Mouse (Mus musculus): ENCODE results near the gene Dhrs4. TPM values are rescaled to one million over a fixed set of nuclear protein-coding genes. Genes with fewer than 3 reads are reported as not detected.

The Dhrs4 gene
- polyA plus RNA-seq (2015; fragmentation: Nextera tagmentation; extraction: Ambion mirVana), result 147 and 157 TPM in 2 replicates

DNA sequence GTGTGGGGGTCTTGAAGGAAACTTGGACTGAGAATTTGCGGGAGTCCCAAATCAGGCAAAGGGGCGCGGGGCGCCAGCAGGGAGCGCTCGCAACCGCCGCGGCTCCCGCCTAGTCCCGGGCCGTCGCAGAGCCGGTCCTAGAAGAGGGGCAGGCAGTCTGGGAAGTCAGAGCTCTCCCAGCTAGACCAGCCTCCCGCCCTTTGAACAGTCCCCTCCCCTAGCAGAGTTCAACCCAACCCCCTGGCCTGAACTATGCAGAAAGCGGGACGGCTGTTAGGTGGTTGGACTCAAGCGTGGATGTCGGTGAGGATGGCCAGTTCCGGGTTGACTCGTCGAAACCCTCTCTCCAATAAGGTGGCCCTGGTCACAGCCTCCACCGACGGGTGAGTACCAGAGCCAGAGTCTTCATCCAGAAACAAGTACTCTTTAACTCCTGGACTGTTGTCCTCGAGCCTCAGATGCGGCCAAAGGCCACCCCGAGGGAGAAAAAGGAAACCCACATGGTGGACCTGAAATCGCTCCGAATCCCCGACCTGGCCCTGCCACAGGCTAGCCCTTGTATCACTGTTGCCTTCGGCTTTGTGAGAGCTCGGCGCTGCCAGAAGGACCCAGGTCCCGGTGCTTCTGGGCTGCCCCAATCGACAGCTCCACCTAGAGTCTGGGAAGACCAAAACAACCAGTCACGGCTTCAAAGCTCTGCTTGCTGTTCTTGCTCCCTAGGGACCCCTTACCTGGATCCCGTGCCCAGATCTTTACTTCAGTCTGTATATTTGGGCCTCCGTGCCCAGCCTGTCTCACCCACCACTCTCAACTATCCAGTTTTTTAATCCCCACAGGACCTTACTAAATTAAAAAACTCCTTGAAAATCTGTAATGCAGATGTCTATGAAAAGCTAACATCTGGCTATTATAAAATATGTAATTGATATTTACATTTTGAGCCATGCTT is at the start of gene Dhrs4:
Gene Dhrs4, plus strand, starts transcription at position 108 of the 949 bp plus-strand sequence.
- 1% methylated on average over 38 of the region's 38 CpGs for WGBS
- no peaks in the 10 kb centered on the region for H3K27me3 ChIP-seq (ENCODE audit: insufficient read depth, low read length)
- ATAC-seq (ENCODE audit: low FRiP score, low TSS enrichment), result peak; percentile 99
- H3K9me3 ChIP-seq (ENCODE audit: low read length), result no peaks in the 10 kb centered on the region
- H3K9ac ChIP-seq (replicated peaks; ENCODE audit: low read length), result peak within 1 kb of the TSS; percentile 90
- H3K36me3 ChIP-seq (ENCODE audit: insufficient read depth, low read length), result peaks cover 4% of the 10 kb centered on the region; the same call in 1 of the 2 replicates
- H3K27ac ChIP-seq (ENCODE audit: low read length), result peak within 1 kb of the TSS; percentile 93
- H3K4me2 ChIP-seq (replicated peaks; ENCODE audit: low read depth, low read length), result peak within 1 kb of the TSS; percentile 72
- peaks cover 10% of the 10 kb centered on the region for H3K4me1 ChIP-seq (ENCODE audit: insufficient read depth, low read length)
- peak within 1 kb of the TSS; percentile 81 for H3K4me3 ChIP-seq (ENCODE audit: low read length)

DNA sequence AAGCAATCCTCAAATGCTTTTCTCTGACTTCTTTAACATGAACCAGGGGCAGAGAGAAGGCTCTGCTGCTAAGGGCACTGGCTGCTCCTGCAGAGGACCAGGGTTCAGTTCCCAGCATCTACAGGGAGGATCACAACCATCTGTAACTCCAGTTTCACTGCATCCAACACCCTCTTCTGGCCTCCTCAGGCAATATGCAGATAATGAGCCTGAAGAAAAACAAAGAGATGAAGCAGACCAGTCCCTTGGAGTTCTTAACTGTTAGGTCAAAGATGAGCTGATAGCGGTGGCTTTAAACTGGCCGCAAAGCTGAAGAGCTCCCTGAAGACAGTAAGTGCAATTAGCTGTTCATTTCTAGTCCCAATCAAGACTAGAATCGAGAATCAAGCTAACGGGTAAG is 48.3 kb upstream of the Dhrs4 start:
- Histone ChIP-seq H3K4me3 (ENCODE audit: low read length) (no peak overlapping the region), H3K36me3 (ENCODE audit: insufficient read depth, low read length) (no peaks in the 10 kb centered on the region), H3K27ac (ENCODE audit: low read length) (no peak overlapping the region), H3K4me2 (replicated peaks; ENCODE audit: low read depth, low read length) (no peak overlapping the region), H3K9me3 (ENCODE audit: low read length) (0 out of 2 replicates have a peak, but pooled peaks cover under 1% of the 10 kb centered on the region), H3K4me1 (ENCODE audit: insufficient read depth, low read length) (no peaks in the 10 kb centered on the region; the same call in 1 of the 2 replicates), H3K9ac (replicated peaks; ENCODE audit: low read length) (no peak overlapping the region), H3K27me3 (ENCODE audit: insufficient read depth, low read length) (no peaks in the 10 kb centered on the region)
- no peak for ATAC-seq (ENCODE audit: low FRiP score, low TSS enrichment)
- 85% methylated on average over 4 of the region's 4 CpGs for WGBS

DNA sequence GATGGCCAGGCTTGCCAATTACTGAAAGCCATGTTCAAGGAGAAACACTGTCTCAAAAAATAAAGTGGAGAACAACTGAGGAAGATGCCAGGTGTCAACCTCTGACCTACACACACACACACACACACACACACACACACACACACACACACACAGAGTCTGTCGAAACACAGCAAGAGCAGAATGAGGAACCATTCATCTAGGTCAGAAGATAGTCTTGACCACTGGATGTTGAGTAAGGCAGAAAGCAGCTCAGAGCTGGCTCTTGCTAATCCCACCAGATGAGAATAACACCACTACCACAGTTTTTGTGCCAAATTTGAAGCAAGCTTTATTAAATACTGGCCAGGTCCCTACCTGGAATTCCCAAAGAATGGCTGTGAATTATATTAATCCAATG is 45.5 kb upstream of the Dhrs4 start:
- H3K36me3 ChIP-seq (ENCODE audit: insufficient read depth, low read length), result no peaks in the 10 kb centered on the region

DNA sequence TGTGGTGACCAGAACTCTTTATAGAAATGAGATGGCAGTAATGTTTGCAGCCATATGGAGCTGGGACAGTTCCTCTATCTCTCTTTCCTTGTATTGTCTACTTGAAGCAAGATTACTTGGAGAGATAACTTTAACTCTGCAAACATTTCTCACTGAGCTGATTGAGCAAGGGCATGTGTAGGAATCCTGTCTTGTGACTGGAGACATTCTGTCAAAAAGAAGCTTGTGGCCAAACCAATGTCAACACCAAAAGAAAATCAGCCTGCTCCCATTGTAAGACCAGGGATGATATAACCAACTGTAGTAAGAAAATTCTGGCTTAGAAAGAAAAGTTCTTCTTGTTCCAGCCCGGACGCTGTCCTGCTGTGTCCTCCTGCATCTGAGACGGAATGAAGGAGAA is 43.7 kb upstream of the Dhrs4 start:
- H3K4me1 ChIP-seq (ENCODE audit: insufficient read depth, low read length), result 0 out of 2 replicates have a peak, but pooled peaks cover 7% of the 10 kb centered on the region
- ATAC-seq (ENCODE audit: low FRiP score, low TSS enrichment), result no peak

More for the DNA sequence above, 45.5 kb upstream of the Dhrs4 start:
- WGBS, result 70% methylated on average over 1 of the region's 1 CpGs
- 0 out of 2 replicates have a peak, but pooled peaks cover 2% of the 10 kb centered on the region for H3K4me1 ChIP-seq (ENCODE audit: insufficient read depth, low read length)
- no peak overlapping the region for H3K4me3 ChIP-seq (ENCODE audit: low read length)
- H3K9me3 ChIP-seq (ENCODE audit: low read length), result no peaks in the 10 kb centered on the region
- H3K9ac ChIP-seq (replicated peaks; ENCODE audit: low read length), result no peak overlapping the region
- no peaks in the 10 kb centered on the region for H3K27me3 ChIP-seq (ENCODE audit: insufficient read depth, low read length)
- no peak for ATAC-seq (ENCODE audit: low FRiP score, low TSS enrichment)
- H3K27ac ChIP-seq (ENCODE audit: low read length), result no peak overlapping the region
- H3K4me2 ChIP-seq (replicated peaks; ENCODE audit: low read depth, low read length), result no peak overlapping the region

DNA sequence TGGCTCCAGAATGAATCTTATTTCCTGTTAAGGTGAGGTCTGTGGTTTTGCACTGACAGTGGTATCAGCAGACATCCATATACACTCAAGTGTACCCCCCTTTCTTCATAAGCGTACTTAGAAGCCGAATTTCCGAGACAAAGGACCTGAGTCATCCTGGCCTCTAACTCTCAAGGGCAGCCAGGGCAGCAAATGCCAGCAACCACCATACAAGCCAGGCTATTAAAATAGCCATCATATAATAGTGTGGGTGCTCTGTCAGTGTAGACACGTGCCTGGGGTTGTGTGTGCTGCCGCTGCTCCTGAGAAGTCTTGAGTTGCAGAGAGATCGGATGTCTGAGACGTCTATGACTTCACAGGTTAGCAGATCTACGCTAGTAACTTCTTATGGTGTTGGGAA is 41.4 kb upstream of the Dhrs4 start:
- Histone ChIP-seq H3K9me3 (ENCODE audit: low read length) (no peaks in the 10 kb centered on the region), H3K9ac (replicated peaks; ENCODE audit: low read length) (no peak overlapping the region), H3K36me3 (ENCODE audit: insufficient read depth, low read length) (no peaks in the 10 kb centered on the region), H3K27me3 (ENCODE audit: insufficient read depth, low read length) (no peaks in the 10 kb centered on the region), H3K4me3 (ENCODE audit: low read length) (no peak overlapping the region), H3K27ac (ENCODE audit: low read length) (no peak overlapping the region), H3K4me1 (ENCODE audit: insufficient read depth, low read length) (0 out of 2 replicates have a peak, but pooled peaks cover 7% of the 10 kb centered on the region), H3K4me2 (replicated peaks; ENCODE audit: low read depth, low read length) (no peak overlapping the region)
- 82% methylated on average over 8 of the region's 8 CpGs for WGBS
- ATAC-seq (ENCODE audit: low FRiP score, low TSS enrichment), result no peak

More for the DNA sequence above, 43.7 kb upstream of the Dhrs4 start:
- Histone ChIP-seq H3K9me3 (ENCODE audit: low read length) (no peaks in the 10 kb centered on the region), H3K27me3 (ENCODE audit: insufficient read depth, low read length) (no peaks in the 10 kb centered on the region), H3K4me3 (ENCODE audit: low read length) (no peak overlapping the region), H3K9ac (replicated peaks; ENCODE audit: low read length) (no peak overlapping the region), H3K27ac (ENCODE audit: low read length) (no peak overlapping the region), H3K36me3 (ENCODE audit: insufficient read depth, low read length) (no peaks in the 10 kb centered on the region), H3K4me2 (replicated peaks; ENCODE audit: low read depth, low read length) (no peak overlapping the region)
- WGBS, result 89% methylated on average over 3 of the region's 3 CpGs

DNA sequence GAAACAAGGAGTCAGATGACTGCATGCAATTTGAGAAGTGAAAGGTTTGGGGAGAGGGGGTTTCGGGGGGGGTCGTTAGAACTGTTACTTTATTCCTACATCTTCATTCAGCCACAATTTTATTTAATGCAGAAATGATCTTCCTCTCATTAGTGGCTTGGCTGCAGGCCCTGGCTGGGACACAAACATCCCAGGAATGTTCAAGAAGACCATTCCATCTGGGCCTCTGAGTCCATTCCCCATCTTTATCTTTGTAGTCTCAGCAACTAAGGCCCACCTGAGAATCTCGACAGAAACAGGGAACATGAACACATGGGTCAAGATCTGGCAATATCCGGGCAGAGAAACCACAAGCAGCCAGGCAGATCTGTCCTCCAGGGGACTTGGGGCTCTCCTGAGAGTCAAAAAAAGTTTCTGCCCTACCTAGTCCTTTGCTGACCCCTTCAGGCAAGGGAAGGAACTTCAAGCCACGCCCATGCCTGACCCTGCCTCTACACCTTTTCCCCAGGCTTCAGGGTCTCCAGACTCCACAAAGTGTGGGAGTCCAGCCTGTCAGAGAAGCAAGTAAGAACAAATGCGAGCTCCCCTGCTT is 40.3 kb upstream of the Dhrs4 start:
- Histone ChIP-seq H3K9ac (replicated peaks; ENCODE audit: low read length) (no peak overlapping the region), H3K27ac (ENCODE audit: low read length) (no peak overlapping the region), H3K9me3 (ENCODE audit: low read length) (no peaks in the 10 kb centered on the region), H3K4me1 (ENCODE audit: insufficient read depth, low read length) (0 out of 2 replicates have a peak, but pooled peaks cover 7% of the 10 kb centered on the region), H3K4me2 (replicated peaks; ENCODE audit: low read depth, low read length) (no peak overlapping the region), H3K36me3 (ENCODE audit: insufficient read depth, low read length) (no peaks in the 10 kb centered on the region), H3K4me3 (ENCODE audit: low read length) (no peak overlapping the region), H3K27me3 (ENCODE audit: insufficient read depth, low read length) (no peaks in the 10 kb centered on the region)
- ATAC-seq (ENCODE audit: low FRiP score, low TSS enrichment), result no peak
- 21% methylated on average over 6 of the region's 6 CpGs for WGBS

DNA sequence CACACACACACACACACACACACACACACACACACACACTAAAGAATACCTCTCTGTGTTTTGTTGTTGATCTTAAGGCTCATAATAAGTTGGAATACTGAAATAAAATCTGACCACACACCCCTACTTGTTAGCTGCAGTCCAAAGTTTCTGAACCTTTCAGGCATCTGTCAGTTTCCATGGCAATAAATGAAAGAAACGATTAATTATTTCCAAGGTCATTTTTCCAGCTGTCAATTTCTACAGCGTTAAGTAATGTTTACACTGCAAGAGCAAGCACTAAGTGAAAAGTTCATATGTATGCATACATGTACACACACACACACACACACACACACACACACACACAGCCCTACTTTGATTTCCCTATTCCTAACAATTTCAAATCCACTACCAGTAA is 20.9 kb upstream of the Dhrs4 start:
- ATAC-seq (ENCODE audit: low FRiP score, low TSS enrichment), result no peak
- no peaks in the 10 kb centered on the region for H3K36me3 ChIP-seq (ENCODE audit: insufficient read depth, low read length)
- peaks cover 14% of the 10 kb centered on the region for H3K9me3 ChIP-seq (ENCODE audit: low read length)
- H3K4me2 ChIP-seq (replicated peaks; ENCODE audit: low read depth, low read length), result no peak overlapping the region
- no peak overlapping the region for H3K4me3 ChIP-seq (ENCODE audit: low read length)
- H3K9ac ChIP-seq (replicated peaks; ENCODE audit: low read length), result no peak overlapping the region
- no peaks in the 10 kb centered on the region for H3K4me1 ChIP-seq (ENCODE audit: insufficient read depth, low read length)
- no peaks in the 10 kb centered on the region for H3K27me3 ChIP-seq (ENCODE audit: insufficient read depth, low read length)
- no peak overlapping the region for H3K27ac ChIP-seq (ENCODE audit: low read length)
- WGBS, result 75% methylated on average over 2 of the region's 2 CpGs

DNA sequence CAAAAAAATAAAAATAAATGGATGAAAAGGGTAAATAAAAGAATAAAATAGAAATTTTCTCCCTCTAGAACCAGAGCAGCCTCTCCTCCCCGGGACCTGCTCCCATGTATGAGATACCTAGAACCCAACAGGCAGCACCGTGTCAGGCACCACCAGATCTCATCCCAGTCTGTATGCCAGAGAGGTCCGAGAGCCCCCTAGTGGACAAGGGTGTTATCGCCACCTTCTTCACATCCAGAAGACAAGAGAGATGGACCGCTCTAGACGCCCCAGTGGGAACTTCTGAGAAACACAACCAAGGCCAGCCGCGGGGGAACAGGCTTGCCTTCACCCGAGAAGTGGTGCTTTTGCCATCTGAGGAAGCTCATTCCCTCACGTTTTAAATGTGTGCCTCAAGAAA is 20.3 kb upstream of the Dhrs4 start:
- H3K27me3 ChIP-seq (ENCODE audit: insufficient read depth, low read length), result no peaks in the 10 kb centered on the region
- H3K9me3 ChIP-seq (ENCODE audit: low read length), result peaks cover 14% of the 10 kb centered on the region
- H3K9ac ChIP-seq (replicated peaks; ENCODE audit: low read length), result no peak overlapping the region
- H3K27ac ChIP-seq (ENCODE audit: low read length), result no peak overlapping the region
- H3K36me3 ChIP-seq (ENCODE audit: insufficient read depth, low read length), result no peaks in the 10 kb centered on the region
- ATAC-seq (ENCODE audit: low FRiP score, low TSS enrichment), result peak; percentile 64
- no peak overlapping the region for H3K4me3 ChIP-seq (ENCODE audit: low read length)
- no peaks in the 10 kb centered on the region for H3K4me1 ChIP-seq (ENCODE audit: insufficient read depth, low read length)
- 19% methylated on average over 10 of the region's 10 CpGs for whole genome bisulfite sequencing
- H3K4me2 ChIP-seq (replicated peaks; ENCODE audit: low read depth, low read length), result no peak overlapping the region

DNA sequence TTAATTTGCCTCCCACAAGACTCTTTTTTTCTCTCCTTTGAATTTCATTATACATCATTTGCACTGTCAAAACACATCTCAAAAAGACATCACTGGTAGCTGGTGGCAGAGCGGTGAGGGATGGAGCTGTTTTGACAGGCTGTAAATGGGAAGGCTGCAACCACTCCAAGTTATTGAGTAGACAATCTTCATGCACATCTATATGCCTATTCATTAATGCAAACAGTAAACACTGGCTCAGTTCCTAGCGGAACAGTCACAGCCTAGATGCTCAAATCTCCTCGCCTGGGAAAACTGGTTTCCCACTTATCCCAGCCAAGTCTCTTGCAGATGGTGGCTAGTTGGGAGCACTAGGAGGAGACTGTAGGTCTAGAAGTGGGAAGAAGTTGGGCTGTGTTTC is 19.8 kb upstream of the Dhrs4 start:
- WGBS, result 77% methylated on average over 3 of the region's 3 CpGs
- H3K27me3 ChIP-seq (ENCODE audit: insufficient read depth, low read length), result no peaks in the 10 kb centered on the region

More for the DNA sequence above, 19.8 kb upstream of the Dhrs4 start:
- Histone ChIP-seq H3K9ac (replicated peaks; ENCODE audit: low read length) (no peak overlapping the region), H3K9me3 (ENCODE audit: low read length) (peaks cover 10% of the 10 kb centered on the region), H3K4me1 (ENCODE audit: insufficient read depth, low read length) (no peaks in the 10 kb centered on the region), H3K4me3 (ENCODE audit: low read length) (no peak overlapping the region), H3K4me2 (replicated peaks; ENCODE audit: low read depth, low read length) (no peak overlapping the region), H3K27ac (ENCODE audit: low read length) (peak overlapping the region; percentile 49; the same call in 1 of the 2 replicates), H3K36me3 (ENCODE audit: insufficient read depth, low read length) (no peaks in the 10 kb centered on the region)
- no peak for ATAC-seq (ENCODE audit: low FRiP score, low TSS enrichment)
